Mouse (Mus musculus): ENCODE data around the gene Treml1. TPM values are rescaled to one million over a fixed set of nuclear protein-coding genes. Genes with fewer than 3 reads are reported as not detected.
A peak's percentile ranks its signal among the peaks of the same experiment; 100 is the strongest.

Gene Treml1
- polyA plus RNA-seq, 2 experiments = 0.54 to 0.74 TPM

GRCm38 (mm10) chr17:48323236-48323635 lies 36.5 kb upstream of the Treml1 start:
- H3K4me1 ChIP-seq (ENCODE audit: control insufficient read depth, insufficient read depth, low read length) = no peaks in the 10 kb centered on the region
- no peak for TF ChIP-seq POLR2A (IDR thresholded peaks at IDR 0.05; ENCODE audit: borderline replicate concordance, extremely low read depth, insufficient read depth, insufficient read length)
- H3K27me3 ChIP-seq (ENCODE audit: control insufficient read depth, insufficient read depth, low read length) = no peaks in the 10 kb centered on the region
- no peaks in the 10 kb centered on the region for H3K9me3 ChIP-seq (ENCODE audit: control insufficient read depth, low read length)
- DNase-seq (ENCODE audit: low spot score) (no peak), ATAC-seq (ENCODE audit: low FRiP score, low read depth) (no peak)
- H3K9ac ChIP-seq (ENCODE audit: low read depth, low read length, severe bottlenecking) = no peak overlapping the region
- H3K4me2 ChIP-seq (replicated peaks; ENCODE audit: low read depth, low read length, severe bottlenecking) = no peak overlapping the region
- no peak overlapping the region for H3K27ac ChIP-seq (replicated peaks; ENCODE audit: low read depth, low read length)
- 83% methylated on average over 3 of the region's 3 CpGs for WGBS
- H3K36me3 ChIP-seq (ENCODE audit: control insufficient read depth, insufficient read depth, low read length) = no peaks in the 10 kb centered on the region
- no peak overlapping the region for H3K4me3 ChIP-seq (replicated peaks; ENCODE audit: low read length)

DNA sequence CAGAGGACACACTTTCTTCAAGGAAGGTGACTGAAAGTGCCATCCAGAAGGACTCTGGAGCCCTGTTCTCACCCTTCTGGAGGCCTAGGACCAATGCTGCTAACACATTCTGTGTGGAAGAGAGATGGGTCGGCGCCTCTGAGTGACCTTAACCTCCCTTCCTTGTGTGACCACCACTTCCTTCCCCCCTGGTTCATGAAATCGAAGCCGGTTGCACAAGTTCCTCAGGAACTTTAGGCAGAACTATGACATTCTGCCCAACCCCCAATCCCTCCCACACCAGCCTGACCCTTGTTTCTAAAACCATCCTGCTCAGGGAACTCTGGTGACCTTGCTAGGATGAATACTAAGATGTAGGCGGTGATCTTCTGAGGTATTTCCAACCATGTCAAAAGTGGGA lies 35.5 kb upstream of the Treml1 start:
- no peak overlapping the region for H3K4me2 ChIP-seq (replicated peaks; ENCODE audit: low read depth, low read length, severe bottlenecking)
- no peaks in the 10 kb centered on the region for H3K4me1 ChIP-seq (ENCODE audit: control insufficient read depth, insufficient read depth, low read length)
- no peak overlapping the region for H3K9ac ChIP-seq (ENCODE audit: low read depth, low read length, severe bottlenecking)
- H3K9me3 ChIP-seq (ENCODE audit: control insufficient read depth, low read length) = no peaks in the 10 kb centered on the region
- WGBS = 97% methylated on average over 5 of the region's 5 CpGs
- TF ChIP-seq POLR2A (IDR thresholded peaks at IDR 0.05; ENCODE audit: borderline replicate concordance, extremely low read depth, insufficient read depth, insufficient read length) = no peak
- no peak overlapping the region for H3K4me3 ChIP-seq (replicated peaks; ENCODE audit: low read length)
- H3K27me3 ChIP-seq (ENCODE audit: control insufficient read depth, insufficient read depth, low read length) = no peaks in the 10 kb centered on the region
- no peak for DNase-seq (ENCODE audit: low spot score)
- no peak for ATAC-seq (ENCODE audit: low FRiP score, low read depth)
- H3K27ac ChIP-seq (replicated peaks; ENCODE audit: low read depth, low read length) = no peak overlapping the region
- H3K36me3 ChIP-seq (ENCODE audit: control insufficient read depth, insufficient read depth, low read length) = no peaks in the 10 kb centered on the region

DNA sequence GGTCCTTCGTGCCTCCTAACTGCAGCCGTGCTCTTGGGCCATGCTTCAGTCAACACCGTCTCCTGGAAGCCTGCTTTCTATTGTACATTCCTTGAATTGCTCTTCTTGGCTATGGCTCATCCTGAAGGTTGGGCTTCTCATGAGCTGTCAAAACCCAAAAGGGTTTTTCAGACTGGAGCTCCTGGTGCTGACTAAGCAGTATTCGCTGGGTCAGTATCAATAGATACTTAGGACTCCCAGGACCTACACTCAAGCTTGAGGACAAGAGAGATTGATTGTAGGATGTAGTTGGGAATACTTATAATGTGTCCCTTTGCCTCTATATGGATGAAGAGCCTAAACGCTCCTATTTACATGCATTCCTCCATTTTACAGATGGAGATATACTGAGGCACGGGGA lies 34.6 kb upstream of the Treml1 start:
- H3K27me3 ChIP-seq (ENCODE audit: control insufficient read depth, insufficient read depth, low read length) = no peaks in the 10 kb centered on the region
- no peaks in the 10 kb centered on the region for H3K9me3 ChIP-seq (ENCODE audit: control insufficient read depth, low read length)
- H3K4me2 ChIP-seq (replicated peaks; ENCODE audit: low read depth, low read length, severe bottlenecking) = no peak overlapping the region
- no peak overlapping the region for H3K9ac ChIP-seq (ENCODE audit: low read depth, low read length, severe bottlenecking)
- ATAC-seq (ENCODE audit: low FRiP score, low read depth) (no peak), DNase-seq (ENCODE audit: low spot score) (no peak)
- no peaks in the 10 kb centered on the region for H3K36me3 ChIP-seq (ENCODE audit: control insufficient read depth, insufficient read depth, low read length)
- no peak for TF ChIP-seq POLR2A (IDR thresholded peaks at IDR 0.05; ENCODE audit: borderline replicate concordance, extremely low read depth, insufficient read depth, insufficient read length)
- no peaks in the 10 kb centered on the region for H3K4me1 ChIP-seq (ENCODE audit: control insufficient read depth, insufficient read depth, low read length)
- no peak overlapping the region for H3K4me3 ChIP-seq (replicated peaks; ENCODE audit: low read length)
- no peak overlapping the region for H3K27ac ChIP-seq (replicated peaks; ENCODE audit: low read depth, low read length)
- 88% methylated on average over 6 of the region's 6 CpGs for WGBS

DNA sequence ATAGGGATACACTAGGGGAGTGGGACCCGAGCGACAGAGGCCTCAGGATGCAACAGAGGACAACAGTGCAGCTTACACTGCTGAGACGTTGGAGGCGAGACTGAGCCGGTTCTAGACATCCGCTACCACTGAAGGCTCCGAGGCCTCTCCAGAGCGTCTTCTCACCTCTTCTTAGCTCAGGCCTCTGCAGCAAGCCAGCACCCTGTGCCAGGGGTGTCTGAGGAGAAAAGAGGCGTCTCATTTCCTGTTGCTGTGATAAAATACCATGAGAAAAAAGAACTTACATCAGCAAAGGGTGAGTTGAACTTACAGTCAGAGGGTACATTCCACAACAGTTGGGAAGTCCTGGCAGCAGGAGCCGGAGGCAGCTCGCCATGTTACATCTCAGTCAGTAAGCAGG lies 34.1 kb upstream of the Treml1 start:
- ATAC-seq (ENCODE audit: low FRiP score, low read depth) (no peak), DNase-seq (ENCODE audit: low spot score) (no peak)
- Histone ChIP-seq H3K27ac (replicated peaks; ENCODE audit: low read depth, low read length) (no peak overlapping the region), H3K36me3 (ENCODE audit: control insufficient read depth, insufficient read depth, low read length) (no peaks in the 10 kb centered on the region), H3K4me3 (replicated peaks; ENCODE audit: low read length) (no peak overlapping the region), H3K27me3 (ENCODE audit: control insufficient read depth, insufficient read depth, low read length) (no peaks in the 10 kb centered on the region), H3K4me2 (replicated peaks; ENCODE audit: low read depth, low read length, severe bottlenecking) (no peak overlapping the region), H3K9me3 (ENCODE audit: control insufficient read depth, low read length) (no peaks in the 10 kb centered on the region), H3K9ac (ENCODE audit: low read depth, low read length, severe bottlenecking) (no peak overlapping the region), H3K4me1 (ENCODE audit: control insufficient read depth, insufficient read depth, low read length) (no peaks in the 10 kb centered on the region)
- 76% methylated on average over 11 of the region's 11 CpGs for WGBS
- no peak for TF ChIP-seq POLR2A (IDR thresholded peaks at IDR 0.05; ENCODE audit: borderline replicate concordance, extremely low read depth, insufficient read depth, insufficient read length)

DNA sequence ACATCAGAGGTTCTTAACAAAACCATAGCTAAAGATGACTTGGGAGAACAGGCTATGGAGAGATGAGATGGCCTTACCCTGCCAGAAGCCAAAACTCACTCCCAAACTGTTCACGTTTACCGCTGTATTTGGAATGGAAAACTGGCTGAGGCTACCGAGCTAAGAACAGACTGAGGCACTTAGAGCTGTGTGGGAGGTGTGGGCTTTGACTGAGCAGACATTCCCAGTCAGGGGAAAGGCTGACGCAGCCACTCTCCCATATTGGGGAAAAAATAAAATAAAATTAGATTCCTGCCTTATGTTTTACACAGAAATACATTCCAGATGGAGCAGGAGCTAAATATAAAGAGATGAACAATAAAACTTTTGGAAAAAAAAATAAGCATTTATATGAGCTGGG lies 33.1 kb upstream of the Treml1 start:
- 52% methylated on average over 4 of the region's 4 CpGs for WGBS
- no peaks in the 10 kb centered on the region for H3K4me1 ChIP-seq (ENCODE audit: control insufficient read depth, insufficient read depth, low read length)
- no peaks in the 10 kb centered on the region for H3K9me3 ChIP-seq (ENCODE audit: control insufficient read depth, low read length)
- H3K4me2 ChIP-seq (replicated peaks; ENCODE audit: low read depth, low read length, severe bottlenecking) = no peak overlapping the region
- H3K27me3 ChIP-seq (ENCODE audit: control insufficient read depth, insufficient read depth, low read length) = no peaks in the 10 kb centered on the region
- no peaks in the 10 kb centered on the region for H3K36me3 ChIP-seq (ENCODE audit: control insufficient read depth, insufficient read depth, low read length)
- peak overlapping the region; percentile 65 for H3K27ac ChIP-seq (replicated peaks; ENCODE audit: low read depth, low read length)
- peak; percentile 65 for DNase-seq (ENCODE audit: low spot score)
- no peak overlapping the region for H3K4me3 ChIP-seq (replicated peaks; ENCODE audit: low read length)
- ATAC-seq (ENCODE audit: low FRiP score, low read depth) = peak; percentile 70
- H3K9ac ChIP-seq (ENCODE audit: low read depth, low read length, severe bottlenecking) = no peak overlapping the region
- TF ChIP-seq POLR2A (IDR thresholded peaks at IDR 0.05; ENCODE audit: borderline replicate concordance, extremely low read depth, insufficient read depth, insufficient read length) = no peak

GRCm38 (mm10) chr17:48332524-48332923 lies 27.2 kb upstream of the Treml1 start:
- Histone ChIP-seq H3K4me2 (replicated peaks; ENCODE audit: low read depth, low read length, severe bottlenecking) (no peak overlapping the region), H3K4me1 (ENCODE audit: control insufficient read depth, insufficient read depth, low read length) (no peaks in the 10 kb centered on the region), H3K4me3 (replicated peaks; ENCODE audit: low read length) (no peak overlapping the region), H3K27ac (replicated peaks; ENCODE audit: low read depth, low read length) (no peak overlapping the region), H3K9me3 (ENCODE audit: control insufficient read depth, low read length) (no peaks in the 10 kb centered on the region), H3K27me3 (ENCODE audit: control insufficient read depth, insufficient read depth, low read length) (no peaks in the 10 kb centered on the region), H3K36me3 (ENCODE audit: control insufficient read depth, insufficient read depth, low read length) (no peaks in the 10 kb centered on the region), H3K9ac (ENCODE audit: low read depth, low read length, severe bottlenecking) (no peak overlapping the region)
- ATAC-seq (ENCODE audit: low FRiP score, low read depth) (no peak), DNase-seq (ENCODE audit: low spot score) (no peak)
- TF ChIP-seq POLR2A (IDR thresholded peaks at IDR 0.05; ENCODE audit: borderline replicate concordance, extremely low read depth, insufficient read depth, insufficient read length) = no peak
- 95% methylated on average over 2 of the region's 2 CpGs for WGBS

Data from limb, embryonic 14.5 days (tissue).